ENCODE assay signal across 8 mouse cellular contexts in genomic region chr8:69919876-69920662, GRCm38 (mm10). TPM values are rescaled to one million over a fixed set of nuclear protein-coding genes. Genes with fewer than 3 reads are reported as not detected.
DNase-seq lines count a peak whose midpoint lies in the region; ATAC-seq and TF ChIP-seq lines count a peak whose summit lies in the region.

No protein-coding gene starts in this region.

- H3K27me3 ChIP-seq in intestine, embryonic 15.5 days (replicated peaks), result no peaks in the 10 kb centered on the region
- no peaks in the 10 kb centered on the region for H3K27me3 ChIP-seq in liver, postnatal 0 days (ENCODE audit: insufficient read depth, low read length)

- no peak for TF ChIP-seq CTCF in liver, postnatal 0 days (IDR thresholded peaks at IDR 0.05; ENCODE audit: low read depth)

- peak; percentile 79 for TF ChIP-seq EP300 in liver, postnatal 0 days (IDR thresholded peaks at IDR 0.05; ENCODE audit: low read depth)

- H3K9me3 ChIP-seq in intestine, embryonic 15.5 days, result no peaks in the 10 kb centered on the region
- H3K9me3 ChIP-seq in liver, postnatal 0 days (ENCODE audit: low read length), result no peaks in the 10 kb centered on the region

- H3K4me1 ChIP-seq in intestine, embryonic 15.5 days (replicated peaks), result peaks cover 22% of the 10 kb centered on the region
- H3K4me1 ChIP-seq in liver, postnatal 0 days (ENCODE audit: insufficient read depth), result peaks cover 50% of the 10 kb centered on the region

- ATAC-seq in granulocyte monocyte progenitor cell, adult 5-6 weeks (replicated peaks; ENCODE audit: poor library complexity, severe bottlenecking), result peak; percentile 57
- ATAC-seq in intestine, embryonic 15.5 days, result peak; percentile 77
- peak; percentile 84 for ATAC-seq in liver, postnatal 0 days

- DNase-seq in layer of hippocampus, adult 9-11 months, result peak; percentile 67
- DNase-seq in layer of hippocampus, postnatal 36 days, result no peak
- DNase-seq in brain, embryonic 18.5 days (ENCODE audit: low read depth, low spot score), result peak; percentile 46
- DNase-seq in liver, postnatal 0 days, result peak; percentile 85
- peak; percentile 64 for DNase-seq in neural tube, embryonic 10.5 days (ENCODE audit: extremely low spot score, low spot score)
- peak; percentile 82 for DNase-seq in yolk sac, embryonic 10.5 days (ENCODE audit: low spot score)

- no peak overlapping the region for H3K4me3 ChIP-seq in intestine, embryonic 15.5 days (replicated peaks)
- H3K4me3 ChIP-seq in liver, postnatal 0 days (ENCODE audit: low read depth, low read length), result no peak overlapping the region

- H3K4me2 ChIP-seq in intestine, embryonic 15.5 days (replicated peaks), result peak overlapping the region; percentile 19; the same call in 1 of the 2 replicates
- H3K4me2 ChIP-seq in liver, postnatal 0 days (ENCODE audit: low read depth, low read length), result peak overlapping the region; percentile 64

- H3K27ac ChIP-seq in intestine, embryonic 15.5 days, result peak overlapping the region; percentile 39; the same call in 1 of the 2 replicates
- H3K27ac ChIP-seq in liver, postnatal 0 days (ENCODE audit: low read depth), result peak overlapping the region; percentile 88

- H3K9ac ChIP-seq in intestine, embryonic 15.5 days, result no peak overlapping the region
- peak overlapping the region; percentile 30; the same call in 1 of the 2 replicates for H3K9ac ChIP-seq in liver, postnatal 0 days (replicated peaks)

- WGBS in intestine, embryonic 15.5 days, result 41% methylated on average over 11 of the region's 11 CpGs
- WGBS in liver, postnatal 0 days (ENCODE audit: insufficient replicate concordance), result 28% methylated on average over 11 of the region's 11 CpGs

- peaks cover 12% of the 10 kb centered on the region for H3K36me3 ChIP-seq in intestine, embryonic 15.5 days
- peaks cover 30% of the 10 kb centered on the region for H3K36me3 ChIP-seq in liver, postnatal 0 days (replicated peaks; ENCODE audit: insufficient read depth, low read length)

RNA-seq across cellular contexts. Expression of gene Yjefn3, which starts 17.6 kb away (rescaled TPM):
- total RNA-seq in layer of hippocampus, postnatal 36 days (2021), result 10 to 100 TPM; 32.3 to 36.3 TPM
- 2.7 TPM in 1 of 2 replicates, not detected in the other for total RNA-seq in granulocyte monocyte progenitor cell, adult 5-6 weeks (2014; fragmentation: Nextera tagmentation)
- total RNA-seq in granulocyte monocyte progenitor cell, adult 5-6 weeks (2017), result not detected in 2 replicates
- 3.9 and 4.2 TPM in 2 replicates for polyA plus RNA-seq in intestine, embryonic 15.5 days (2015; fragmentation: Nextera tagmentation; extraction: Ambion mirVana)
- polyA plus RNA-seq in liver, postnatal 0 days (2015; fragmentation: Nextera tagmentation; extraction: Ambion mirVana), result 0.72 and 0.89 TPM in 2 replicates

RNA-seq across cellular contexts. Expression of gene Ndufa13, which starts 17.7 kb away (rescaled TPM):
- total RNA-seq in layer of hippocampus, postnatal 36 days (2021), result 100 to 1,000 TPM; 154 to 159 TPM
- total RNA-seq in granulocyte monocyte progenitor cell, adult 5-6 weeks (2014; fragmentation: Nextera tagmentation), result 76.7 and 98.5 TPM in 2 replicates
- 107 and 110 TPM in 2 replicates for total RNA-seq in granulocyte monocyte progenitor cell, adult 5-6 weeks (2017)
- polyA plus RNA-seq in intestine, embryonic 15.5 days (2015; fragmentation: Nextera tagmentation; extraction: Ambion mirVana), result 212 and 213 TPM in 2 replicates
- polyA plus RNA-seq in liver, postnatal 0 days (2015; fragmentation: Nextera tagmentation; extraction: Ambion mirVana), result 152 TPM in 2 replicates

RNA-seq across cellular contexts. Expression of gene Tssk6, which starts 18.1 kb away (rescaled TPM):
- under 1 TPM in 1 of 2 experiments, not detected in 1; 0.76 TPM for total RNA-seq in layer of hippocampus, postnatal 36 days (2021)
- total RNA-seq in granulocyte monocyte progenitor cell, adult 5-6 weeks (2014; fragmentation: Nextera tagmentation), result 0.73 TPM in 1 of 2 replicates, not detected in the other
- total RNA-seq in granulocyte monocyte progenitor cell, adult 5-6 weeks (2017), result 1.5 and 2.5 TPM in 2 replicates
- 2.8 and 3.4 TPM in 2 replicates for polyA plus RNA-seq in intestine, embryonic 15.5 days (2015; fragmentation: Nextera tagmentation; extraction: Ambion mirVana)
- 1.3 and 1.7 TPM in 2 replicates for polyA plus RNA-seq in liver, postnatal 0 days (2015; fragmentation: Nextera tagmentation; extraction: Ambion mirVana)

RNA-seq across cellular contexts. Expression of gene Cilp2, which starts 32.6 kb away (rescaled TPM):
- total RNA-seq in layer of hippocampus, postnatal 36 days (2021), result under 1 TPM; 0.86 to 0.92 TPM
- total RNA-seq in granulocyte monocyte progenitor cell, adult 5-6 weeks (2014; fragmentation: Nextera tagmentation), result not detected in 2 replicates
- not detected in 2 replicates for total RNA-seq in granulocyte monocyte progenitor cell, adult 5-6 weeks (2017)
- 0.48 and 0.65 TPM in 2 replicates for polyA plus RNA-seq in intestine, embryonic 15.5 days (2015; fragmentation: Nextera tagmentation; extraction: Ambion mirVana)
- 0.02 TPM in 1 of 2 replicates, not detected in the other for polyA plus RNA-seq in liver, postnatal 0 days (2015; fragmentation: Nextera tagmentation; extraction: Ambion mirVana)

Comparison
In these comparisons a context has a peak if more than half of its experiments do, and no peak if none do; other contexts are left out.
1. DNase-seq: peak in layer of hippocampus, adult 9-11 months (single experiment), brain, embryonic 18.5 days (single experiment), liver, postnatal 0 days (single experiment), neural tube, embryonic 10.5 days (single experiment) and yolk sac, embryonic 10.5 days (single experiment); none in layer of hippocampus, postnatal 36 days (0 of 2).
2. RNA of gene Yjefn3, which starts 17.6 kb away (total RNA-seq): 32.3 to 36.3 TPM in layer of hippocampus, postnatal 36 days; 2.7 TPM in granulocyte monocyte progenitor cell, adult 5-6 weeks; every median in the first group is over 4 times any median in the second.
3. Peak in every context shown above with its lines, with median percentiles within 50 percentile points of each other: ATAC-seq.